ENCODE assay signal across 37 mouse cellular contexts in genomic region chr1:132229667-132230066, GRCm38 (mm10). TPM values are rescaled to one million over a fixed set of nuclear protein-coding genes. Genes with fewer than 3 reads are reported as not detected.
"Had no signal": no experiment of that assay in that cellular context is flagged by ENCODE, and none has a peak within 500 bp of the region (broad histone marks: within the 10 kb centered on the region; RNA-seq: fewer than 3 reads in every experiment).

Gene Gm10188, minus strand, starts transcription at chr1:132229767.

- H3K27ac ChIP-seq: left cerebral cortex, adult 2 months; limb, embryonic 10.5 days; limb, embryonic 12.5 days; limb, embryonic 13.5 days; limb, embryonic 15.5 days; liver, embryonic 12.5 days; liver, embryonic 13.5 days; liver, embryonic 14.5 days; liver, embryonic 15.5 days; lung, embryonic 15.5 days; macrophage; midbrain, embryonic 10.5 days; midbrain, embryonic 12.5 days; midbrain, embryonic 13.5 days; midbrain, embryonic 15.5 days had no signal

- H3K4me2 ChIP-seq: limb, embryonic 12.5 days; limb, embryonic 13.5 days; limb, embryonic 15.5 days; liver, embryonic 11.5 days; liver, embryonic 12.5 days; liver, embryonic 13.5 days; liver, embryonic 15.5 days; lung, embryonic 14.5 days; lung, embryonic 15.5 days; midbrain, embryonic 11.5 days; midbrain, embryonic 12.5 days; midbrain, embryonic 13.5 days; midbrain, embryonic 15.5 days had no signal

- H3K36me3 ChIP-seq: limb, embryonic 10.5 days; limb, embryonic 12.5 days; limb, embryonic 13.5 days; limb, embryonic 15.5 days; liver, embryonic 12.5 days; liver, embryonic 13.5 days; liver, embryonic 15.5 days; lung, embryonic 15.5 days; midbrain, embryonic 10.5 days; midbrain, embryonic 12.5 days; midbrain, embryonic 15.5 days had no signal

- H3K9me3 ChIP-seq: limb, embryonic 10.5 days; limb, embryonic 12.5 days; limb, embryonic 13.5 days; limb, embryonic 15.5 days; liver, embryonic 12.5 days; liver, embryonic 13.5 days; liver, embryonic 15.5 days; lung, embryonic 15.5 days; megakaryocyte, embryonic 14.5 days; midbrain, embryonic 10.5 days; midbrain, embryonic 12.5 days; midbrain, embryonic 13.5 days; midbrain, embryonic 15.5 days had no signal

- H3K9ac ChIP-seq: limb, embryonic 12.5 days; limb, embryonic 13.5 days; limb, embryonic 15.5 days; liver, embryonic 12.5 days; liver, embryonic 13.5 days; liver, embryonic 14.5 days; liver, embryonic 15.5 days; liver, postnatal 0 days; lung, embryonic 14.5 days; lung, embryonic 15.5 days; midbrain, embryonic 12.5 days; midbrain, embryonic 13.5 days; midbrain, embryonic 15.5 days had no signal

- DNase-seq: left cerebral cortex, postnatal 4 days; liver; liver, embryonic 13.5 days; liver, postnatal 0 days; lung, adult 18-20 months; lung, adult 2 months; lung, embryonic 14.5 days; lung, postnatal 10 days; lung, postnatal 14 days; lung, postnatal 36 days; lung, postnatal 4 days; midbrain, embryonic 14.5 days had no signal

- H3K4me1 ChIP-seq: limb, embryonic 13.5 days; limb, embryonic 15.5 days; liver, embryonic 12.5 days; liver, embryonic 13.5 days; liver, embryonic 15.5 days; lung, embryonic 15.5 days had no signal

- H3K27me3 ChIP-seq: limb, embryonic 15.5 days; midbrain, embryonic 15.5 days had no signal

- H3K4me3 ChIP-seq: left cerebral cortex, adult 2 months; limb, embryonic 10.5 days; limb, embryonic 12.5 days; limb, embryonic 13.5 days; limb, embryonic 15.5 days; liver, embryonic 12.5 days; liver, embryonic 13.5 days; liver, embryonic 15.5 days; lung, embryonic 15.5 days; megakaryocyte, embryonic 14.5 days; midbrain, embryonic 10.5 days; midbrain, embryonic 12.5 days; midbrain, embryonic 13.5 days; midbrain, embryonic 15.5 days; myocyte had no signal

- ATAC-seq: liver, embryonic 12.5 days; liver, postnatal 0 days; lung, postnatal 0 days; midbrain, embryonic 13.5 days; midbrain, embryonic 15.5 days; midbrain, embryonic 16.5 days had no signal

RNA-seq across cellular contexts. Expression of gene Gm10188, which starts in this region (rescaled TPM):
- polyA plus RNA-seq: limb, embryonic 10.5 days; limb, embryonic 11.5 days; limb, embryonic 12.5 days; limb, embryonic 13.5 days; limb, embryonic 14.5 days; limb, embryonic 15.5 days; liver, adult 2 months; liver, embryonic 11.5 days; liver, embryonic 12.5 days; liver, embryonic 13.5 days; liver, embryonic 14.5 days; liver, embryonic 15.5 days; liver, embryonic 16.5 days; liver, postnatal 0 days; lung, adult 2 months; lung, embryonic 14.5 days; lung, embryonic 15.5 days; lung, embryonic 16.5 days; lung, postnatal 0 days; macrophage; myocyte had no signal
